Mouse (Mus musculus) lung, adult 2 months (tissue): ENCODE results near the gene Olfr1391.

Source experiments
- CTCF ChIP-seq: fragments of 200-500 bp; IDR thresholded peaks from 2 replicates; pipeline ENCODE4 v1.5.1; 2011; ENCODE audit warnings: mild to moderate bottlenecking, low read length, control low read depth; ENCODE audit not compliant: insufficient read depth
- POLR2A ChIP-seq: fragments of 200-500 bp; IDR thresholded peaks from 2 replicates; pipeline ENCODE4 v1.6.1; 2011; ENCODE audit warnings: low read depth, mild to moderate bottlenecking, control low read depth, low read length, borderline replicate concordance; ENCODE audit errors: extremely low read depth

DNA sequence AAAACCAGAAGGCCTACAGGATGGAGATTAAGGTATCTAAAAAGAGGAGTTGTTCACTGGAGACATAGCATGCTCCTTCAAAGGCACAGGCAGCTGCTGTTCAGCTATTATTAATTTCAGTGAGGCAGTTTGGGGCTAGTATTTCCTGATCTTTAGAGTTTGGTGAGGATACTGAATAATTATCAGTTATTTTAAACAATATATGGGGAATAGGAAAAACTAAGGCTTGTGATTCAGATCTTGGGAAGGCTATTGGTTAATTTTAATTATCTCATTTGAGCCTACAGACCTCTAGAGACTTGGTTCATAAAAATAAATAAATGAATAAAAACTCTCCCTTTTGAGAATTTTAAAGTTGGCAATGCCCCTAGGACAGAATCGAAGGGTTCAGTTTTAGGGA is 12.3 kb downstream of the Olfr1391 start, which contains the start of gene Olfr1390:
- TF ChIP-seq CTCF = no peak
- no peak for TF ChIP-seq POLR2A
